Mouse (Mus musculus) myocyte (in vitro differentiated cells): ENCODE measurements around the gene Fam104a.

Experiments used
- E2F4 ChIP-seq: IDR thresholded peaks from one replicate; pipeline ENCODE4 v1.6.1; 2011; ENCODE audit warnings: mild to moderate bottlenecking, control low read depth, moderate library complexity; ENCODE audit not compliant: insufficient read depth
- MAX ChIP-seq: IDR thresholded peaks from one replicate; pipeline ENCODE4 v1.6.1; 2011; ENCODE audit warnings: low read depth, mild to moderate bottlenecking, control low read depth
- MYOD1 ChIP-seq, 3 experiments: IDR thresholded peaks; one replicate each; pipeline ENCODE4 v1.6.1; 2011; ENCODE audit warnings: control low read depth in 2 of 3, low read depth in 2 of 3, mild to moderate bottlenecking in 2 of 3, moderate library complexity in 1 of 3; ENCODE audit not compliant: insufficient read length in 2 of 3, control insufficient read depth in 1 of 3
- POLR2A ChIP-seq: IDR thresholded peaks from one replicate; pipeline ENCODE4 v1.6.1; 2011; ENCODE audit warnings: low read depth, mild to moderate bottlenecking, control low read depth, moderate library complexity; ENCODE audit not compliant: insufficient read length
- POLR2AphosphoS2 ChIP-seq: IDR thresholded peaks from one replicate; pipeline ENCODE4 v1.6.1; 2011; ENCODE audit warnings: low read depth, control low read depth; ENCODE audit not compliant: insufficient read length
- TCF12 ChIP-seq: IDR thresholded peaks from one replicate; pipeline ENCODE4 v1.6.1; 2011; ENCODE audit warnings: mild to moderate bottlenecking, control low read depth; ENCODE audit not compliant: poor library complexity, insufficient read depth, severe bottlenecking
- TCF3 ChIP-seq: IDR thresholded peaks from one replicate; pipeline ENCODE4 v1.6.1; 2011; ENCODE audit warnings: low read depth, control low read depth; ENCODE audit not compliant: insufficient read length
- USF1 ChIP-seq: IDR thresholded peaks from one replicate; pipeline ENCODE4 v1.6.1; 2011; ENCODE audit warnings: low read depth, mild to moderate bottlenecking, control low read depth, moderate library complexity

DNA sequence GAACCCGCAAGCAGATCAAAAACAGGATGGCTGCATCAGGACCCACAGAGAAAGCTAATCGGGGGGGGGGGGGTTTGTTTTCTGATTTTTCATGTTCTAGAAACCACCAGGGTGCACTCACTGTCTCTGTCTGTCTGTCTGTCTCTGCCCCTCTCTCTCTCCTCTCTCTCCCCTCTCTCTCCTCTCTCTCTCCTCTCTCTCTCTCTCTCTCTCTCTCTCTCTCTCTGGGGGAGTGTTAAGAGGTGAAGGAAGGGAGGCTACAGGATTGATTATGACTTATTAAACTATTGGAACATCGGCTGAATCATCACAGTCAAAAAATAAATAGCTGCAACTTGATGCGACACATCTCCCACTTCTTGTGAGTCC, 65.7 kb downstream of the Fam104a start:
- TF ChIP-seq POLR2A (no peak), USF1 (no peak), MAX (no peak), E2F4 (no peak), MYOD1 (IDR thresholded peaks at IDR 0.05; ENCODE audit: control insufficient read depth in 1 of 3, insufficient read length in 2 of 3, low read depth in 2 of 3) (no peak), TCF3 (no peak), TCF12 (no peak), POLR2AphosphoS2 (no peak)
